Mouse (Mus musculus) midbrain, postnatal 0 days (tissue): ENCODE measurements around the gene Fgf18. TPM values are rescaled to one million over a fixed set of nuclear protein-coding genes. Genes with fewer than 3 reads are reported as not detected.

ENCODE experiments used
- ATAC-seq: fragments of 200-750 bp; cut with Nextera tagmentation; 2 replicates; pipeline ENCODE4 v1.8.0; 2017; ENCODE audit warnings: moderate number of reproducible peaks, mild to moderate bottlenecking, moderate TSS enrichment, moderate library complexity; ENCODE audit not compliant: low FRiP score
- DNase-seq: peaks from one replicate; pipeline ENCODE4 v3.0.0-alpha.2; 2015; ENCODE audit warnings: low spot score
- H3K27ac ChIP-seq: fragments of 300-500 bp; sonication (generic); 2 replicates; pipeline ENCODE4 v1.5.1; 2014; ENCODE audit warnings: low read depth, mild to moderate bottlenecking, low read length, mixed read lengths
- H3K27me3 ChIP-seq: fragments of 300-500 bp; sonication (generic); 2 replicates; pipeline ENCODE4 v1.6.1; 2014; ENCODE audit warnings: low read length, control low read depth, mixed read lengths; ENCODE audit not compliant: insufficient read depth
- H3K36me3 ChIP-seq: fragments of 300-500 bp; sonication (generic); 2 replicates; pipeline ENCODE4 v1.6.1; 2014; ENCODE audit warnings: low read length, control low read depth, mixed read lengths; ENCODE audit not compliant: insufficient read depth
- H3K4me1 ChIP-seq: fragments of 300-500 bp; sonication (generic); 2 replicates; pipeline ENCODE4 v1.6.1; 2014; ENCODE audit warnings: mild to moderate bottlenecking, control low read depth, antibody characterized with exemption, low read length, mixed read lengths; ENCODE audit not compliant: insufficient read depth
- H3K4me2 ChIP-seq: fragments of 300-500 bp; sonication (generic); 2 replicates; pipeline ENCODE4 v1.6.1; 2014; ENCODE audit warnings: low read depth, mild to moderate bottlenecking, low read length, mixed read lengths; ENCODE audit not compliant: poor library complexity, severe bottlenecking
- H3K4me3 ChIP-seq: fragments of 300-500 bp; sonication (generic); 2 replicates; pipeline ENCODE4 v1.5.1; 2014; ENCODE audit warnings: low read depth, mild to moderate bottlenecking, low read length, moderate library complexity
- H3K9ac ChIP-seq: fragments of 300-500 bp; sonication (generic); replicated peaks from 2 replicates; pipeline ENCODE4 v1.6.1; 2014; ENCODE audit warnings: mild to moderate bottlenecking, low read length, moderate library complexity, mixed read lengths; ENCODE audit not compliant: poor library complexity, severe bottlenecking
- H3K9me3 ChIP-seq: fragments of 300-500 bp; sonication (generic); 2 replicates; pipeline ENCODE4 v1.6.1; 2016; ENCODE audit warnings: low read length, control low read depth
- CTCF ChIP-seq: IDR thresholded peaks from 2 replicates; pipeline ENCODE4 v1.5.1; 2016; ENCODE audit warnings: antibody characterized with exemption, mild to moderate bottlenecking
- WGBS: fragments of 180-500 bp; shearing (Covaris S2); extraction: QIAGEN DNeasy Blood & Tissue Kit; methylation state at CpG from one replicate; pipeline ENCODE4 v1.1.7; 2014; 5-methylcytosine and 5-hydroxymethylcytosine counted together
- polyA plus RNA-seq: library from polyadenylated mRNA; unstranded; fragments of >200 nt; fragmentation: Nextera tagmentation; extraction: Ambion mirVana; gene quantifications from 2 replicates; pipeline ENCODE4 v1.2.1, GENCODE M21; 2015
- total RNA-seq: library from RNA; depleted of rRNA; stranded (reverse); fragments of >200 nt; gene quantifications from 2 replicates; pipeline ENCODE4 v1.2.3, GENCODE M21; 2014

The Fgf18 gene
- total and polyA plus RNA-seq, 2 experiments from 2014 or later, result 6.5 to 6.7 TPM

GRCm38 (mm10) chr11:33138686-33139085 lies 8.5 kb downstream of the Fgf18 start:
- DNase-seq (no peak), ATAC-seq (no peak)
- no peaks in the 10 kb centered on the region for H3K36me3 ChIP-seq
- no peaks in the 10 kb centered on the region for H3K4me1 ChIP-seq
- H3K27me3 ChIP-seq, result peaks cover under 1% of the 10 kb centered on the region; the same call in 1 of the 2 replicates
- WGBS, result 95% methylated on average over 5 of the region's 5 CpGs
- H3K4me3 ChIP-seq, result no peak overlapping the region
- no peak overlapping the region for H3K27ac ChIP-seq
- no peaks in the 10 kb centered on the region for H3K9me3 ChIP-seq
- no peak overlapping the region for H3K9ac ChIP-seq
- no peak overlapping the region for H3K4me2 ChIP-seq
- no peak for TF ChIP-seq CTCF

GRCm38 (mm10) chr11:33134391-33134986 lies 12.7 kb downstream of the Fgf18 start:
- WGBS, result 92% methylated on average over 8 of the region's 8 CpGs
- no peaks in the 10 kb centered on the region for H3K27me3 ChIP-seq
- no peak for TF ChIP-seq CTCF
- H3K9ac ChIP-seq, result no peak overlapping the region
- DNase-seq (no peak), ATAC-seq (no peak)
- H3K4me2 ChIP-seq, result no peak overlapping the region
- no peaks in the 10 kb centered on the region for H3K4me1 ChIP-seq
- H3K4me3 ChIP-seq, result no peak overlapping the region
- H3K36me3 ChIP-seq, result no peaks in the 10 kb centered on the region
- H3K9me3 ChIP-seq, result no peaks in the 10 kb centered on the region
- H3K27ac ChIP-seq, result no peak overlapping the region

GRCm38 (mm10) chr11:33132619-33133338 lies 14.4 kb downstream of the Fgf18 start:
- H3K4me1 ChIP-seq, result no peaks in the 10 kb centered on the region
- H3K27ac ChIP-seq, result no peak overlapping the region
- no peaks in the 10 kb centered on the region for H3K36me3 ChIP-seq
- H3K27me3 ChIP-seq, result no peaks in the 10 kb centered on the region
- 65% methylated on average over 8 of the region's 8 CpGs for WGBS
- H3K4me2 ChIP-seq, result no peak overlapping the region
- ATAC-seq, result no peak
- H3K9me3 ChIP-seq, result no peaks in the 10 kb centered on the region
- H3K9ac ChIP-seq, result no peak overlapping the region
- DNase-seq, result no peak
- TF ChIP-seq CTCF, result no peak
- no peak overlapping the region for H3K4me3 ChIP-seq

- Histone ChIP-seq H3K27ac (no peak overlapping the region), H3K4me3 (no peak overlapping the region), H3K36me3 (no peaks in the 10 kb centered on the region), H3K9me3 (no peaks in the 10 kb centered on the region), H3K27me3 (peaks cover 9% of the 10 kb centered on the region; the same call in 1 of the 2 replicates), H3K4me2 (no peak overlapping the region), H3K4me1 (no peaks in the 10 kb centered on the region), H3K9ac (no peak overlapping the region)
- ATAC-seq (no peak), DNase-seq (no peak)
- no peak for TF ChIP-seq CTCF
These were observed 20.1 kb downstream of the Fgf18 start for GRCm38 (mm10) chr11:33127058-33127457.

GRCm38 (mm10) chr11:33122575-33123268 lies 24.5 kb downstream of the Fgf18 start:
- H3K4me1 ChIP-seq, result no peaks in the 10 kb centered on the region
- peaks cover 9% of the 10 kb centered on the region; the same call in 1 of the 2 replicates for H3K27me3 ChIP-seq
- peak; percentile 25; the same call in 1 of the 2 replicates for ATAC-seq
- TF ChIP-seq CTCF, result no peak
- no peaks in the 10 kb centered on the region for H3K9me3 ChIP-seq
- WGBS, result 9% methylated on average over 37 of the region's 37 CpGs
- DNase-seq, result no peak
- no peaks in the 10 kb centered on the region for H3K36me3 ChIP-seq
- peak overlapping the region; percentile 20; the same call in 1 of the 2 replicates for H3K4me3 ChIP-seq
- H3K9ac ChIP-seq, result no peak overlapping the region; the same call in 1 of the 2 replicates
- H3K27ac ChIP-seq, result no peak overlapping the region
- H3K4me2 ChIP-seq, result peak overlapping the region; percentile 46

GRCm38 (mm10) chr11:33119556-33119955 lies 27.6 kb downstream of the Fgf18 start:
- DNase-seq, result no peak
- no peaks in the 10 kb centered on the region for H3K9me3 ChIP-seq
- H3K9ac ChIP-seq, result no peak overlapping the region
- H3K4me3 ChIP-seq, result no peak overlapping the region
- 73% methylated on average over 8 of the region's 8 CpGs for WGBS
- no peak for TF ChIP-seq CTCF
- no peak overlapping the region for H3K27ac ChIP-seq
- no peak overlapping the region for H3K4me2 ChIP-seq
- peaks cover 9% of the 10 kb centered on the region; the same call in 1 of the 2 replicates for H3K27me3 ChIP-seq
- H3K36me3 ChIP-seq, result no peaks in the 10 kb centered on the region
- ATAC-seq, result no peak
- H3K4me1 ChIP-seq, result no peaks in the 10 kb centered on the region
